Mouse (Mus musculus) heart, postnatal 25 days (tissue): ENCODE data around the gene Zdhhc11. TPM values are rescaled to one million over a fixed set of nuclear protein-coding genes. Genes with fewer than 3 reads are reported as not detected.

Experiments
- DNase-seq: peaks from one replicate; pipeline ENCODE4 v3.0.0; 2022; ENCODE audit warnings: low spot score
- intact Hi-C: fragments of 180-260 bp; cut with DNase I; formaldehyde crosslinking; loops from one replicate; pipeline ENCODE4 v1.15.1; 2025
- total RNA-seq, 2 experiments: library from RNA; stranded (reverse); gene quantifications; 2 replicates each; pipeline ENCODE4 v1.2.3; 2021

Zdhhc11 gene
- total RNA-seq: not detected

DNA sequence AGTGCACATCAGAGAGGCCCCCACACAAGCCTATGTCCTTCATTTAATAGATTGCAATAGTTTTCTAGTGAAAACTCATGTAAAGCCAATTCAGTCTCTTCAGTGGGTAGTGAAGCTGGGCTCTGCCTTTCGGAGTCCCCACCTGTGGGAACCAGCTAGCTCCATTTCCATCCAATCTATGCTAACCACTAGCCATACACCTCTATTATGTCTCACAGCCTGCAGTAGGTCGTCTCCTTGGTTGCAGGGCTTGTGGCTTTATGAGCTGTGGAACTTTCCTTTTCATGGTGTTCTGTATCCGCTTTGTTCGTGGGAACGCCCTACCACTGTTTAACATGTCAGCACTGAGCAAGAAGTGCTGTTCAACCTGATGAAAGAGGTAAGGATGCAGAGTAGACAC is at the start of gene Zdhhc11:
Gene Zdhhc11, plus strand, starts transcription at position 301 of the 400 bp plus-strand sequence.
- DNase-seq: no peak
- intact Hi-C loops: no loop called here

- no peak for DNase-seq
- intact Hi-C loops: no loop called here
Observed at GRCm38 (mm10) chr13:73932201-73932600, 31.4 kb upstream of the Zdhhc11 start.

DNA sequence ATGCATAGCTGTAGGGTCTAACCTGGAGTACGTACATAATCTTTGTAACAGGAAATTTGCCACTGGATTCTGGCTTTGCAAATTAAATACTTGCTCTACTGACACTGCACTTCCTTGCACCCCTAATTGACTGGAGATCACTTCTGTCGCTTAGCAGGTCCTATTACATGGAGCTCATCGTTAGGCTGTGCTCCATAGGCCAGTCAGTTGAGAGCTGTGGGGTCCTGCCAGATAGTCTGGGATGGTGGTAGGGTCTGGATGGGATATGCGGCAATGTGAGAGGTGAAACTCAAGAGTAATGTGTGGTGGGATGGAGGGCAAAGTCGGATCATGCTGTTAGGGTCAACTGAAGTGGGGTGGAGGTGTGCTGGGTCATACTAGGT is 26.7 kb upstream of the Zdhhc11 start:
- DNase-seq: no peak
- intact Hi-C loops: no loop called here

- intact Hi-C loops: no loop called here
- peak; percentile 82 for DNase-seq
Observed at GRCm38 (mm10) chr13:73937321-73938176, 26.1 kb upstream of the Zdhhc11 start, which contains the start of the genes Trip13 and Brd9. Gene Trip13 (minus strand): TSS chr13:73937784. Gene Brd9 (plus strand): TSS chr13:73937811.

DNA sequence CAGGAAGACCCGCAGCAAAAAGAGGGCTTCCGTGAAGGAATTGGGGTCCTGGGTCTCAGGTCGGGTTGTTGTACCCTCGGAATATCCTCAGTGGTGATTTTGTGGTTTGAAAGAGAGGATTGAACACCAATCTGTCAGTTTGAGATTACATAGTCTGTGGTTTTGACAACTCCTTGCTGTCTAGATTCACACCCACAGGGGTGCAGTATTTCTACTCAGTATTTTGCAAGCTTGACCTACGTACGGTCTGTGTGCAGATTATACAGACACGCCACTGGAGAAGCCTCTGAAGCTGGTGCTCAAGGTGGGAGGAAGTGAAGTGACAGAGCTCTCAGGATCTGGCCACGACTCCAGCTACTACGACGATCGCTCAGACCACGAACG is 25.5 kb upstream of the Zdhhc11 start:
- intact Hi-C loops: no loop called here

DNA sequence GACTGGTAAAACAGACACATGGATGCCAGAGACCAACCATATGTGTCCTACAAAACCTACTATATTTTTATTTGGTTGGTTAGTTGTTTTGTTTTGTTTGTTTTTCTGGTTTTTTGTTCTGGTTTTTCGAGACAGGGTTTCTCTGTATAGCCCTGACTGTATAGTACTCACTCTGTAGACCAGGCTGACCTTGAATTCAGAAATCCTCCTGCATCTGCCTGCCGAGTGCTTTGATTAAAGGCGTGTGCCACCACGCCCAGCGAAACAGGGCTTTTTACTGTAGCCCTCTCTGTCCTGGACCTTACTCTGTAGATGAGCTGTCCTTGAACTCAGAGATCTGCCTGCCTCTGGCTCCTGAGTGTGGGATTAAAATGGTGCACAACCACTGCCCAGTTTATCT is 24.6 kb upstream of the Zdhhc11 start:
- DNase-seq: no peak
- intact Hi-C loops: no loop called here

More for the DNA sequence above, 25.5 kb upstream of the Zdhhc11 start:
- DNase-seq: no peak

- DNase-seq: no peak
- intact Hi-C loops: no loop called here
Observed at GRCm38 (mm10) chr13:73944606-73945005, 19.0 kb upstream of the Zdhhc11 start.

GRCm38 (mm10) chr13:73953551-73954130 is 10.0 kb upstream of the Zdhhc11 start:
- intact Hi-C loops: no loop called here
- no peak for DNase-seq

GRCm38 (mm10) chr13:73954666-73955065 is 9.0 kb upstream of the Zdhhc11 start:
- DNase-seq: no peak
- intact Hi-C loops: no loop called here

DNA sequence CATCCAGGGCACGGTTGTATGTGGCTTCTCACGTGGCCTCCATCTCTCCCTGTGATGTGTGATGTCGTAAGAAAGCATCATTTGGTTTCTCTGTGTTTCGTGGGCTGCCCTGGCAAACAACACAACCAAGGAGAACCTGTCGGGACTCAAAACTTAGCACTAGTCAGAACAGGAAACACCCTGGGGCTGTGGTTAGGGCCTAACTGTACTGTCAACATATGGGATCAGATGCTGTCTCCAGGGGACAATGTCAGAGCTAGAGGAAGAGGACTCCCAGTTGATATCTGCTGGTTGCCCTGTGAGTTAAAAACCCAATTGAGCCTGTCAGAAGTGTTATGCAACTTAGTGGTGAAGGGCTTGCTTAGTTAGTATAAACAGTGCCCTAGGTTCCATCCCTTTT is 8.1 kb upstream of the Zdhhc11 start:
- intact Hi-C loops: no loop called here
- no peak for DNase-seq

- intact Hi-C loops: no loop called here
- DNase-seq: no peak
Observed at GRCm38 (mm10) chr13:73960117-73960652, 3.5 kb upstream of the Zdhhc11 start.

DNA sequence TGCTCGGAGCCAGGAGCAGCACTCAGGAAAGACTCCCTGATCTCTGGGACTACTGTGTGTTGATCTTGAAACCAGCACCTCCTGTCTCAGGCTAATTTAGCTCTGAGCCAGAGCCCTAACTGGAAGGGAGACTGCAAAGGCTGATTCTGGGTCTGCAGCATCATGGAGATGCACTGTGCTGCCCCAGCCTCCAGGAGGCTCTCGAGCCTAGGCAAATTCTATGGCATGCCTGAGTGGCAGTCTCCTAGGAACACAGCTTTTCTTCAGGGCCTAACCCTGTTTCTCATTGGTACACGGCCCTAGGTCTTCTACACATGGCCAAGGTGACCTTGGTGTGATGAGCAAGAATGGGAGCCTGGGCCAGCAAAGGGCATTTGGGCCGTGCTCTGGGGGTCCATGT is 2.5 kb upstream of the Zdhhc11 start:
- intact Hi-C loops: no loop called here
- DNase-seq: no peak

GRCm38 (mm10) chr13:73970545-73971448 is 7.1 kb downstream of the Zdhhc11 start:
- intact Hi-C loops: loop anchor here (1.0 kb wide), 2 partner anchors 39 to 56 kb away; partner anchors contain the start of gene Tppp
- peak; percentile 90 for DNase-seq

GRCm38 (mm10) chr13:73974523-73974922 is 10.9 kb downstream of the Zdhhc11 start:
- DNase-seq: no peak
- intact Hi-C loops: no loop called here

GRCm38 (mm10) chr13:73976935-73977334 is 13.3 kb downstream of the Zdhhc11 start:
- DNase-seq: no peak
- intact Hi-C loops: no loop called here

- intact Hi-C loops: no loop called here
- DNase-seq: no peak
Observed at GRCm38 (mm10) chr13:73990325-73990724, 26.7 kb downstream of the Zdhhc11 start.

DNA sequence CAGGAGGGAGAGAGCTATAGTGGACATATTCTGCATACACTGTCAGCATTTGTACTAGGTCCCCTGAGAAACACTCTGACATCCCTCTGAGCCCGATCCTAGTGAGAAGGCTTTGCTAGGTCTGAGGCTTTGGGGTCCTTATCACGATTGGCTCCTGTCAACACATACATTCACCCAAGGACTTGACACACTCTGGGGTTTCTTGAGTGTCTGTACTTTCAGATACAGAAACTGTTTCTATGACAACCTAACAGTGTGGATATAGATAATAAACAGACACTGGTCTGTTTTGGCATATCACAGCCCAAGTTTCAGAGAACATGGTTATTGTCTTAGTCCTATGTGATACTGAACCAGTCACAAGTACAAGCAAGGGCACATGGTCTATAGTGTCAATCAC is 27.1 kb downstream of the Zdhhc11 start:
- intact Hi-C loops: no loop called here
- no peak for DNase-seq

GRCm38 (mm10) chr13:73991267-73991666 is 27.6 kb downstream of the Zdhhc11 start:
- intact Hi-C loops: no loop called here
- peak; percentile 41 for DNase-seq

DNA sequence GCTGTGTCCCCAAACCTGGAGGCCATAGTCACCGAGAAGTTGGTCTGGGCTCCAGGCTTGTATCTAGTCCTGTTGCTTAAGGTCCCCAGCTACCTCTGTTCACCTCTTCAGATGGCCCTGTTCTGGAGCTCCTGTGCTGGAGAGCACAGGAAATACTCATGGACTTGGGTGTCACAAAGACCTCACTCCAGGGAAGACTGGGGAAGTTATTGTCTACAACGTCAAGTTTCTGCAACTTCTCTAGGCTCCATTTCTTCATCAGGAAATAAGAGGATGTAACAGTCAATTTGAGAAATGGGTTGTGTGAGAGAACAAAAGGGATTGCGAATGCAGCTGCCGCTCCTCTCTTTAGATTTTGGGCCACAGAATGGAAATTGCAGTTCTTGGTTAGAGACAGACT is 32.8 kb downstream of the Zdhhc11 start:
- DNase-seq: no peak
- intact Hi-C loops: no loop called here

- DNase-seq: no peak
- intact Hi-C loops: no loop called here
Observed at GRCm38 (mm10) chr13:74000519-74000918, 36.9 kb downstream of the Zdhhc11 start.
